Mouse (Mus musculus): ENCODE measurements around the gene Gm13275. TPM values are rescaled to one million over a fixed set of nuclear protein-coding genes. Genes with fewer than 3 reads are reported as not detected.

Gene Gm13275
- polyA plus RNA-seq, 1 experiment from 2014 or later, result not detected

DNA sequence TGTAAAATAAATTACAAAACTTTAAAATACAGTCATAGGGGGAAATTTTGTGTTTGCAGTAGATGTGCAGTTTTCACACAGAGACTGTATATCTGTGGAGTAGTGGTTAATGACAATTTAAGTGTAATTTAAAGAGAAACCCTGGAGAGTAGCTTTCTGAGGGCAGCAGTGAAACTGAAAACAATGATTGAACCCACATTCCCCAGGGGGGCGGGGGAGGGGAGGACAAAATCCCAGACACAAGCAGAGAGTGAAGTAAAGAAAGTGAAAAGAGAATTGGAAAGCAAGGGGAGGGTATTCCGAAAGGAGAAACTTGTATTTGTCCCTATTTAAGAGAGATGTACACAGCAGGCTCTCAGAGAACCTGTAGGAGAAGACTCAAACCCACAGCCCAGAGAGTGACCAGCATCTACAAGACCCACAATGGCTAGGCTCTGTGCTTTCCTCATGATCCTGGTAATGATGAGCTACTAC, 47.2 kb downstream of the Gm13275 start, which contains the start of gene Ifna4:
Ifna4 (plus strand) TSS at position 424 of the 474 bp plus-strand sequence.
- Histone ChIP-seq H3K9me3 (replicated peaks) (no peaks in the 10 kb centered on the region), H3K36me3 (no peaks in the 10 kb centered on the region), H3K4me1 (replicated peaks) (no peaks in the 10 kb centered on the region), H3K4me2 (no peak within 1 kb of the TSS), H3K27me3 (replicated peaks) (peaks cover 5% of the 10 kb centered on the region; the same call in 1 of the 2 replicates), H3K4me3 (no peak within 1 kb of the TSS), H3K9ac (no peak within 1 kb of the TSS), H3K27ac (ENCODE audit: poor library complexity, severe bottlenecking) (no peak within 1 kb of the TSS)
- no peak for ATAC-seq (ENCODE audit: insufficient number of reproducible peaks, low FRiP score)
- WGBS, result 53% methylated on average over 2 of the region's 2 CpGs

Other genes starting within 250 kb of the Gm13275 start
- not detected in 2 replicates for gene Ifna15, start 236.2 kb upstream of the Gm13275 start, polyA plus RNA-seq (2016; fragmentation: Nextera tagmentation; extraction: Ambion mirVana)
- not detected in 2 replicates for gene Ifna14, start 222.7 kb upstream of the Gm13275 start, polyA plus RNA-seq (2016; fragmentation: Nextera tagmentation; extraction: Ambion mirVana)
- not detected in 2 replicates for gene Ifna9, start 202.1 kb upstream of the Gm13275 start, polyA plus RNA-seq (2016; fragmentation: Nextera tagmentation; extraction: Ambion mirVana)
- gene Ifna12, start 191.1 kb upstream of the Gm13275 start, polyA plus RNA-seq (2016; fragmentation: Nextera tagmentation; extraction: Ambion mirVana), result not detected in 2 replicates
- not detected in 2 replicates for gene C87499, start 160.1 kb upstream of the Gm13275 start, polyA plus RNA-seq (2016; fragmentation: Nextera tagmentation; extraction: Ambion mirVana)
- gene Ifna13, start 150.0 kb upstream of the Gm13275 start, polyA plus RNA-seq (2016; fragmentation: Nextera tagmentation; extraction: Ambion mirVana), result not detected in 2 replicates
- gene Ifna16, start 117.6 kb upstream of the Gm13275 start, polyA plus RNA-seq (2016; fragmentation: Nextera tagmentation; extraction: Ambion mirVana), result not detected in 2 replicates
- not detected in 2 replicates for gene Ifna2, start 110.6 kb upstream of the Gm13275 start, polyA plus RNA-seq (2016; fragmentation: Nextera tagmentation; extraction: Ambion mirVana)
- gene Ifnab, start 103.1 kb upstream of the Gm13275 start, polyA plus RNA-seq (2016; fragmentation: Nextera tagmentation; extraction: Ambion mirVana), result not detected in 2 replicates
- gene Gm26566, start 72.7 kb upstream of the Gm13275 start, polyA plus RNA-seq (2016; fragmentation: Nextera tagmentation; extraction: Ambion mirVana), result 0.83 and 1.1 TPM in 2 replicates
- 108 and 112 TPM in 2 replicates for gene Klhl9, start 72.0 kb upstream of the Gm13275 start, polyA plus RNA-seq (2016; fragmentation: Nextera tagmentation; extraction: Ambion mirVana)
- gene Gm13271, start 39.6 kb upstream of the Gm13275 start, polyA plus RNA-seq (2016; fragmentation: Nextera tagmentation; extraction: Ambion mirVana), result not detected in 2 replicates
- gene Gm13283, start 34.4 kb upstream of the Gm13275 start, polyA plus RNA-seq (2016; fragmentation: Nextera tagmentation; extraction: Ambion mirVana), result 0.14 TPM in 1 of 2 replicates, not detected in the other
- 0.33 and 0.35 TPM in 2 replicates for gene Gm13290, start 20.7 kb upstream of the Gm13275 start, polyA plus RNA-seq (2016; fragmentation: Nextera tagmentation; extraction: Ambion mirVana)
- not detected in 2 replicates for gene Gm13289, start 17.6 kb upstream of the Gm13275 start, polyA plus RNA-seq (2016; fragmentation: Nextera tagmentation; extraction: Ambion mirVana)
- 0.24 TPM in 1 of 2 replicates, not detected in the other for gene Gm13272, start 14.6 kb upstream of the Gm13275 start, polyA plus RNA-seq (2016; fragmentation: Nextera tagmentation; extraction: Ambion mirVana)
- gene Ifnz, start 12.4 kb upstream of the Gm13275 start, polyA plus RNA-seq (2016; fragmentation: Nextera tagmentation; extraction: Ambion mirVana), result 0.15 and 0.33 TPM in 2 replicates
- gene Gm13276, start 8.8 kb upstream of the Gm13275 start, polyA plus RNA-seq (2016; fragmentation: Nextera tagmentation; extraction: Ambion mirVana), result not detected in 2 replicates
- gene Gm13277, start 5.9 kb upstream of the Gm13275 start, polyA plus RNA-seq (2016; fragmentation: Nextera tagmentation; extraction: Ambion mirVana), result not detected in 2 replicates
- not detected in 2 replicates for gene Gm13278, start 2.9 kb upstream of the Gm13275 start, polyA plus RNA-seq (2016; fragmentation: Nextera tagmentation; extraction: Ambion mirVana)
- gene Gm13279, start 2.9 kb downstream of the Gm13275 start, polyA plus RNA-seq (2016; fragmentation: Nextera tagmentation; extraction: Ambion mirVana), result not detected in 2 replicates
- 1.1 TPM in 1 of 2 replicates, not detected in the other for gene Gm13285, start 5.2 kb downstream of the Gm13275 start, polyA plus RNA-seq (2016; fragmentation: Nextera tagmentation; extraction: Ambion mirVana)
- 1.2 TPM in 1 of 2 replicates, not detected in the other for gene Gm13287, start 8.8 kb downstream of the Gm13275 start, polyA plus RNA-seq (2016; fragmentation: Nextera tagmentation; extraction: Ambion mirVana)
- not detected in 2 replicates for gene Gm13288, start 11.0 kb downstream of the Gm13275 start, polyA plus RNA-seq (2016; fragmentation: Nextera tagmentation; extraction: Ambion mirVana)
- not detected in 2 replicates for gene Ifna7, start 21.7 kb downstream of the Gm13275 start, polyA plus RNA-seq (2016; fragmentation: Nextera tagmentation; extraction: Ambion mirVana)
- gene Ifna11, start 25.5 kb downstream of the Gm13275 start, polyA plus RNA-seq (2016; fragmentation: Nextera tagmentation; extraction: Ambion mirVana), result not detected in 2 replicates
- gene Ifna6, start 32.9 kb downstream of the Gm13275 start, polyA plus RNA-seq (2016; fragmentation: Nextera tagmentation; extraction: Ambion mirVana), result not detected in 2 replicates
- not detected in 2 replicates for gene Ifna5, start 41.0 kb downstream of the Gm13275 start, polyA plus RNA-seq (2016; fragmentation: Nextera tagmentation; extraction: Ambion mirVana)
- gene Ifna4, start 47.4 kb downstream of the Gm13275 start, polyA plus RNA-seq (2016; fragmentation: Nextera tagmentation; extraction: Ambion mirVana), result not detected in 2 replicates
- gene Ifna1, start 55.6 kb downstream of the Gm13275 start, polyA plus RNA-seq (2016; fragmentation: Nextera tagmentation; extraction: Ambion mirVana), result not detected in 2 replicates
- gene Ifne, start 85.7 kb downstream of the Gm13275 start, polyA plus RNA-seq (2016; fragmentation: Nextera tagmentation; extraction: Ambion mirVana), result not detected in 2 replicates